Mouse (Mus musculus) hindbrain, embryonic 16.5 days (tissue): ENCODE measurements at regions not wholly inside any gene's neighbourhood (a gene's known extent, or its start where the extent isn't known, plus 50 kb on each side); places are given as distances from the start of the nearest gene placed in this dataset.

Experiments
- ATAC-seq: fragments of 200-750 bp; cut with Nextera tagmentation; 2 replicates; pipeline ENCODE4 v1.8.0; 2017; ENCODE audit warnings: moderate TSS enrichment, moderate library complexity
- H3K27ac ChIP-seq: fragments of 300-500 bp; sonication (generic); 2 replicates; pipeline ENCODE4 v1.5.1; 2014; ENCODE audit warnings: low read depth, mild to moderate bottlenecking, control low read depth, low read length, moderate library complexity
- H3K27me3 ChIP-seq: fragments of 300-500 bp; sonication (generic); replicated peaks from 2 replicates; pipeline ENCODE4 v1.6.1; 2014; ENCODE audit warnings: low read length; ENCODE audit not compliant: control insufficient read depth, insufficient read depth
- H3K36me3 ChIP-seq: fragments of 300-500 bp; sonication (generic); 2 replicates; pipeline ENCODE4 v1.6.1; 2014; ENCODE audit warnings: mild to moderate bottlenecking, low read length, moderate library complexity, mixed read lengths; ENCODE audit not compliant: control insufficient read depth, insufficient read depth
- H3K4me1 ChIP-seq: fragments of 300-500 bp; sonication (generic); 2 replicates; pipeline ENCODE4 v1.6.1; 2014; ENCODE audit warnings: low read depth, low read length; ENCODE audit not compliant: control insufficient read depth, insufficient read depth
- H3K4me2 ChIP-seq: fragments of 300-500 bp; sonication (generic); 2 replicates; pipeline ENCODE4 v1.6.1; 2014; ENCODE audit warnings: mild to moderate bottlenecking, low read length, control low read depth, moderate library complexity
- H3K4me3 ChIP-seq: fragments of 300-500 bp; sonication (generic); 2 replicates; pipeline ENCODE4 v1.5.1; 2014; ENCODE audit warnings: mild to moderate bottlenecking, low read length, control low read depth, moderate library complexity
- H3K9ac ChIP-seq: fragments of 300-500 bp; sonication (generic); 2 replicates; pipeline ENCODE4 v1.6.1; 2014; ENCODE audit warnings: low read depth, mild to moderate bottlenecking, control low read depth, low read length, moderate library complexity
- H3K9me3 ChIP-seq: fragments of 300-500 bp; sonication (generic); 2 replicates; pipeline ENCODE4 v1.6.1; 2014; ENCODE audit warnings: mild to moderate bottlenecking, low read length, moderate library complexity; ENCODE audit not compliant: control insufficient read depth
- WGBS: fragments of 180-500 bp; shearing (Covaris S2); extraction: QIAGEN DNeasy Blood & Tissue Kit; methylation state at CpG from one replicate; pipeline ENCODE4 v1.1.7; 2014; 5-methylcytosine and 5-hydroxymethylcytosine counted together

GRCm38 (mm10) chr14:45746176-45746575 is 88.2 kb upstream of the Ddhd1 start:
- Histone ChIP-seq H3K27ac (no peak overlapping the region), H3K4me3 (no peak overlapping the region), H3K4me2 (no peak overlapping the region), H3K36me3 (no peaks in the 10 kb centered on the region), H3K9ac (no peak overlapping the region), H3K4me1 (no peaks in the 10 kb centered on the region), H3K27me3 (no peaks in the 10 kb centered on the region), H3K9me3 (no peaks in the 10 kb centered on the region)
- 86% methylated on average over 5 of the region's 5 CpGs for WGBS
- ATAC-seq: no peak

DNA sequence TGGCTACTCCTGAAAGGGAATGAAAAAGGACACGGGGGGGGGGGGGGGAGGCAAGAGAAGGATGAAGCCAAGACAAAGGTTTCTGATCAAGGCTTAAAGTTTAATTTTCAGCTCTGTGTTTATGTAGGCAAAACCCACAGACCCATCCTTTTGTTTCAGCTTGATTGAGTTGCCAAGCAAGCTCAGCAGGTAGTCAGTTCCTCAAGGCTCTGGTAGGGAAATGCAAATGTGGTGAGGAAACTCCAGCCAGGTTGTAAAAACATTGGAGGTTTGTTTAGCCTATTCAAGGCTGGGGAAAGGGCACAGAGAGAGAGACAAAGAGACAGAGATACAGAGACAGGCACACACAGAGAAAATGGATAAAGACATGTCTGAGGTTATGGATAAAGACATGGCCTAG is 99.4 kb upstream of the Ddhd1 start:
- ATAC-seq: no peak
- Histone ChIP-seq H3K36me3 (no peaks in the 10 kb centered on the region), H3K4me3 (no peak overlapping the region), H3K27ac (no peak overlapping the region), H3K4me2 (no peak overlapping the region), H3K27me3 (no peaks in the 10 kb centered on the region), H3K4me1 (no peaks in the 10 kb centered on the region), H3K9ac (no peak overlapping the region), H3K9me3 (no peaks in the 10 kb centered on the region)
- 0% methylated on average over 1 of the region's 1 CpGs for WGBS

DNA sequence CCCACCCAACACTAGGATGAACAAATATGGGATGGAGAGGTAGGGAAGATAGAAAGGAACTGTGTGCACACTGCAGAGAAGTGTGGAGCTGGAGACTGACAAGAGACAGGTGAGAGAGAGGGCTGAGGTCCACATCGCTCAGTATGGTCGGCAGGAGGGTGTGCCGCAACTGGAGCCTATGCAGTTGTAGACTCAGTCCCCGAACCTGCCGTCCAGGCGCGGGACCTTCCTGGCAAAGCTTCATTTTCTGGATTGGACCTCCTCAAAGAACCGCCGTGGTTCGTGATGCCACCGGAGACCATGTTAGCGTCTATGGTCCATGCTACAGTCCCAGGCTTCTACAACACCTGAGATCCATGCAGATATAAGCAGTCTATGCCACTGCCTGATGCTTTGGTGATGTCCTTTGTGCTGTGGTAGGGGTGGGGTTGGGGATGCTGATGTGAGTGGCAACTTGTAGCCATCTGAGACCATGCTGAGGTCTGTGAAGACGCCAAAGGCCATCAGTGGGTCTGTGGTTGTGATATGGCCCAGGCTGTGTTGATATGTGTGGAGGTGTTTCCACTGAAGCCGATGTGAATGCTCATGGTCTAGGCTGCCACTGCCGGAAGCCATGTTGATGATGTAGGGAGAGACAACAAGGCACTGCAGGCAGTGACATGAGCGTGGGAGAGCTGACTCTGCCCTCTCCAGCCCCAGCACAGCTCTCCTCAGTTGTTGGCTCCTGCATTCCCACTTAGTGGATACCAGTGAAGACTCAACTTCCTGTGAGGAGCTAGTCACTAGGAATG is 103.1 kb upstream of the Ddhd1 start:
- H3K4me2 ChIP-seq: no peak overlapping the region
- no peak for ATAC-seq
- no peaks in the 10 kb centered on the region for H3K9me3 ChIP-seq
- H3K9ac ChIP-seq: no peak overlapping the region
- H3K4me3 ChIP-seq: no peak overlapping the region
- H3K4me1 ChIP-seq: no peaks in the 10 kb centered on the region
- no peaks in the 10 kb centered on the region for H3K36me3 ChIP-seq
- H3K27me3 ChIP-seq: no peaks in the 10 kb centered on the region
- H3K27ac ChIP-seq: no peak overlapping the region
- 96% methylated on average over 16 of the region's 16 CpGs for WGBS

DNA sequence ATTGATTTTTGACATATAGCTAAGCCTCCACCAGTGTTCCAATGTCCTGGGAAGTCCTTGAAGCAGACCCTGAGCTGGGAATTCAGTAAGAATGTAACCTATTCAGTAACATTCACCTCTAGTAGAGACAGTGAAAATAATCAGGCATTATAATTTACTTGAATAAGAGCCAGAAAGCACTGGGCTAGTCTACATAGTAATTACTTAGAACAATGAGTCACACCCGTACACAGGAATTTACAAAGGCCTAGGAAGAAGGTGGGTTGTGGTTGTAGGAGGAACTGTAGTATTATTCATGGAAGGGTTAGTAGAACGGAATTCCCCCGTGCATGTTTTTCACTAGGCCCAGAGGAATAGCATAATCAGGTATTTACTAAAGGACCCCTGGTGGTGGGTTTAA is 106.3 kb upstream of the Ddhd1 start:
- H3K9me3 ChIP-seq: no peaks in the 10 kb centered on the region
- WGBS: 58% methylated on average over 3 of the region's 3 CpGs

DNA sequence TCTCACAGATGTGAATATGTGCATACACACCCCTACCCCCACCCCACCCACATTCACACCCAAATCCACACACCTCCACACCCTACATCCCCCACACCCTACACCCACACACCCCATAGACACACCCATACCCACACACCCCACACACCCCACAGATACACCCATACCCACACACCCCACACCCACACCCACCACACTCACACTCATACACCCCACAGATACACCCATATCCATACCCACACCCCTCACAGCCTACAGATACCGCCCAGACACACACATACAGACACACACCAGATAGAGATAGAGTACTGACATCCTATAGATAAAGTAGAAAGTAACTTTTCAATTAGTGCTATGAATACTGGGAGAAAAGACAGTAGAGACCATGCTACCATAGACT is 108.6 kb upstream of the Ddhd1 start:
- Histone ChIP-seq H3K4me2 (no peak overlapping the region), H3K4me3 (no peak overlapping the region), H3K36me3 (no peaks in the 10 kb centered on the region), H3K27ac (no peak overlapping the region), H3K27me3 (no peaks in the 10 kb centered on the region), H3K9me3 (no peaks in the 10 kb centered on the region), H3K4me1 (no peaks in the 10 kb centered on the region), H3K9ac (no peak overlapping the region)
- WGBS: 76% methylated on average over 1 of the region's 1 CpGs
- ATAC-seq: no peak

More for the DNA sequence above, 106.3 kb upstream of the Ddhd1 start:
- H3K4me3 ChIP-seq: no peak overlapping the region
- no peak overlapping the region for H3K9ac ChIP-seq
- H3K4me1 ChIP-seq: no peaks in the 10 kb centered on the region
- H3K27me3 ChIP-seq: no peaks in the 10 kb centered on the region
- H3K36me3 ChIP-seq: no peaks in the 10 kb centered on the region
- no peak for ATAC-seq
- no peak overlapping the region for H3K27ac ChIP-seq
- no peak overlapping the region for H3K4me2 ChIP-seq

GRCm38 (mm10) chr14:45772665-45773277 is 114.8 kb upstream of the Ddhd1 start:
- H3K9ac ChIP-seq: peak overlapping the region; percentile 45; the same call in 1 of the 2 replicates
- no peak overlapping the region for H3K27ac ChIP-seq
- WGBS: 14% methylated on average over 19 of the region's 19 CpGs
- no peaks in the 10 kb centered on the region for H3K36me3 ChIP-seq
- H3K9me3 ChIP-seq: no peaks in the 10 kb centered on the region; the same call in 1 of the 2 replicates
- no peaks in the 10 kb centered on the region for H3K27me3 ChIP-seq
- peak overlapping the region; percentile 60 for H3K4me2 ChIP-seq
- H3K4me1 ChIP-seq: peaks cover 2% of the 10 kb centered on the region; the same call in 1 of the 2 replicates
- ATAC-seq: peak; percentile 92
- H3K4me3 ChIP-seq: peak overlapping the region; percentile 31

DNA sequence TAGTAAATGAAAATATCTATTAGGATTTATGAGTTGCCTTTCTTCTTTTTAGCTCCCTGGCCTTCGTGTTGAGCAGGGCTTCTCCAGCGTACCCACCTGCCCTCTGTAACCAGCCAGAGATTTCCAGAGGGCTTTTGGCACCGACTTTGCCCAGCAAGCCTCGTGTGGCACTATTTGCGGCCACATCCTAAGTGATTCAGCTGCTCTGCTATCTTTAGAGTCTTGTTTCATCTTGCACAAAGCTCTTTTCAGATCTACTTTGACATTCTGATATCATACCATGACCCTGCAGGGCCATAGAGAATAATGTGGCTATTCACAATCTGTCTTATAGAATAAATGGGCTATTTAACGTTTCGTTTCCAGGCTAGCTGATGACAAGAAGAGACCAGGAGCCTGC is 115.4 kb upstream of the Ddhd1 start:
- Histone ChIP-seq H3K36me3 (no peaks in the 10 kb centered on the region), H3K4me2 (peak overlapping the region; percentile 60; the same call in 1 of the 2 replicates), H3K9ac (no peak overlapping the region), H3K4me1 (peaks cover 2% of the 10 kb centered on the region; the same call in 1 of the 2 replicates), H3K27ac (no peak overlapping the region), H3K9me3 (peaks cover 3% of the 10 kb centered on the region), H3K4me3 (no peak overlapping the region), H3K27me3 (no peaks in the 10 kb centered on the region)
- 42% methylated on average over 7 of the region's 7 CpGs for WGBS
- no peak for ATAC-seq

DNA sequence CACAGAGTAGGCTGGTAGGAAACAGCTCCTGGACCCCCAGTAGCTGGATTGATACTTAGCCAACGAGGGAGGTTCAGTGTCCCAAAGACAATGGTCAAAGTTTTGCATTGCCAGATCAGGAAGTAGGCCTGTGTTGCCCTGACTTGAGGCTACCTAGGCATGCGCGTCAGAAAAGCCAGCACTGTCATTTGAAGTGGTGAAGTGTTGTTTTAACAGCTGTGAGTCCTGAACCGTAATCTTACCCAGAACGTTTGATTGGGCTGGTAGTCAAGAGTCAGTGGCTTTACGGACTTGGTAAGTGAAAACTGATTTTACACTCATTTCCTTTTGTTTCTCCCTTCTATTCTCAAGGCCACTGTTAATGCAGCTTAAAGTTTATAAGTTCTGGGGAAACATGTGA is 123.9 kb upstream of the Ddhd1 start:
- WGBS: 88% methylated on average over 6 of the region's 6 CpGs
- ATAC-seq: no peak
- H3K27me3 ChIP-seq: no peaks in the 10 kb centered on the region
- H3K27ac ChIP-seq: no peak overlapping the region
- H3K9me3 ChIP-seq: peaks cover 3% of the 10 kb centered on the region
- H3K4me2 ChIP-seq: no peak overlapping the region
- H3K9ac ChIP-seq: no peak overlapping the region
- H3K4me3 ChIP-seq: no peak overlapping the region
- H3K36me3 ChIP-seq: no peaks in the 10 kb centered on the region
- H3K4me1 ChIP-seq: no peaks in the 10 kb centered on the region

- WGBS: 80% methylated on average over 1 of the region's 1 CpGs
These were observed 137.0 kb upstream of the Ddhd1 start for GRCm38 (mm10) chr14:45794980-45795379.

More at GRCm38 (mm10) chr14:45794980-45795379, 137.0 kb upstream of the Ddhd1 start:
- H3K27ac ChIP-seq: no peak overlapping the region
- no peaks in the 10 kb centered on the region for H3K4me1 ChIP-seq
- no peak overlapping the region for H3K9ac ChIP-seq
- H3K36me3 ChIP-seq: no peaks in the 10 kb centered on the region
- H3K27me3 ChIP-seq: no peaks in the 10 kb centered on the region
- no peak overlapping the region for H3K4me2 ChIP-seq
- no peaks in the 10 kb centered on the region for H3K9me3 ChIP-seq
- no peak for ATAC-seq
- no peak overlapping the region for H3K4me3 ChIP-seq
